Mouse (Mus musculus) liver, adult (tissue): ENCODE measurements around the gene Cdh16.

Experiments used
- GATA4 ChIP-seq: IDR thresholded peaks from 2 replicates; pipeline ENCODE4 v1.6.1; 2014; ENCODE audit warnings: mild to moderate bottlenecking, low read length; ENCODE audit not compliant: insufficient replicate concordance

The Cdh16 gene

GRCm38 (mm10) chr8:104595773-104596536, 28.2 kb downstream of the Cdh16 start:
- peak; percentile 62; the same call in 1 of the 2 replicates for TF ChIP-seq GATA4

- TF ChIP-seq GATA4, result no peak
These were observed 29.4 kb downstream of the Cdh16 start for GRCm38 (mm10) chr8:104594611-104595362.

GRCm38 (mm10) chr8:104593536-104594325, 30.5 kb downstream of the Cdh16 start:
- TF ChIP-seq GATA4, result no peak

- no peak for TF ChIP-seq GATA4
These were observed 31.6 kb downstream of the Cdh16 start for GRCm38 (mm10) chr8:104592566-104592965.

- TF ChIP-seq GATA4, result no peak
These were observed 32.3 kb downstream of the Cdh16 start for GRCm38 (mm10) chr8:104591856-104592255.

- TF ChIP-seq GATA4, result peak; percentile 71; the same call in 1 of the 2 replicates
These were observed 32.9 kb downstream of the Cdh16 start, which contains the start of gene Pdp2 for GRCm38 (mm10) chr8:104591133-104591834. Pdp2 (plus strand) TSS chr8:104591451.

- no peak for TF ChIP-seq GATA4
These were observed 33.9 kb downstream of the Cdh16 start for GRCm38 (mm10) chr8:104590284-104590683.

- TF ChIP-seq GATA4, result no peak
These were observed 39.7 kb downstream of the Cdh16 start for GRCm38 (mm10) chr8:104584522-104584921.

- no peak for TF ChIP-seq GATA4
These were observed 47.4 kb downstream of the Cdh16 start for GRCm38 (mm10) chr8:104576820-104577219.

- no peak for TF ChIP-seq GATA4
These were observed 53.5 kb downstream of the Cdh16 start for GRCm38 (mm10) chr8:104570436-104571343.

- TF ChIP-seq GATA4, result peak; percentile 77; the same call in 1 of the 2 replicates
These were observed 54.6 kb downstream of the Cdh16 start for GRCm38 (mm10) chr8:104569559-104569958.

- no peak for TF ChIP-seq GATA4
These were observed 58.8 kb downstream of the Cdh16 start for GRCm38 (mm10) chr8:104565457-104565798.

- TF ChIP-seq GATA4, result no peak
These were observed 59.4 kb downstream of the Cdh16 start for GRCm38 (mm10) chr8:104564633-104565456.
